Mouse (Mus musculus): ENCODE measurements around the gene Otulin.

The Otulin gene

DNA sequence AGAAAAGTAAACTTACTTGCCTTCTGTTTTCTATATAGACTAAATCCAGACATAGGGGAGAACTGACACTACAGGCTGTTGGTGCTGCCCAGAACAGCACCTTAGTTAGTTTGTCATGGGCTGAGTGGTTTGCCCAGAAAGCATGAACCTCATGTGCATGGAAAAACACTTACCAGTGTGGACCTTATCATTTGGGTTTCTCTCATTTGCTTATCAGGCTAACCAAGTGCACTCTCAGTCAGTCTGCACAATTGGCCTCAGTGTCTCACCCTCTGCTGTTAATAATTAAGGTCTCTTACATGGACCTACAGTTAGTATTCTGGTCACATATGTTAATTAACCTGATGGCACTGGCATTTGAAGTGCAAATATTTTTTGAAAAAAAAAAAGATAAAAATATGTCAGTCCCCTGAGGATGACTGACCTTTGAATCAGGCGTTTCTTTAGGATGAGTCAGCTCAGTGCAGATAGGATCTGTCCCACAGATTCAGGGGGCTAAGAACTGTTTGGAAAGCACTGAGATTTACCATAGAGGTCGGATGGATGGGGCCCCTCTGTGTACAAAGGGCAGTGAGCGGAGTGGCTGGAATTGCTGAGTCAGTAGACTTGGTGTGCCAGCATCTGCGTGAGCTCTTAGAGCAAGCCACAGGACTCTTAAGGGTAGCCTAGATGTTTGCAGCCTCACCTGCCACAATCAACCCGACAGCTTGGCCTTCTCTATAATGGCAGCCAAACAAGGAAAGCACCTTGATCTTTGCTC, 124.2 kb downstream of the Otulin start:
- in situ Hi-C loops (cut with MseI, MboI): no loop called here

DNA sequence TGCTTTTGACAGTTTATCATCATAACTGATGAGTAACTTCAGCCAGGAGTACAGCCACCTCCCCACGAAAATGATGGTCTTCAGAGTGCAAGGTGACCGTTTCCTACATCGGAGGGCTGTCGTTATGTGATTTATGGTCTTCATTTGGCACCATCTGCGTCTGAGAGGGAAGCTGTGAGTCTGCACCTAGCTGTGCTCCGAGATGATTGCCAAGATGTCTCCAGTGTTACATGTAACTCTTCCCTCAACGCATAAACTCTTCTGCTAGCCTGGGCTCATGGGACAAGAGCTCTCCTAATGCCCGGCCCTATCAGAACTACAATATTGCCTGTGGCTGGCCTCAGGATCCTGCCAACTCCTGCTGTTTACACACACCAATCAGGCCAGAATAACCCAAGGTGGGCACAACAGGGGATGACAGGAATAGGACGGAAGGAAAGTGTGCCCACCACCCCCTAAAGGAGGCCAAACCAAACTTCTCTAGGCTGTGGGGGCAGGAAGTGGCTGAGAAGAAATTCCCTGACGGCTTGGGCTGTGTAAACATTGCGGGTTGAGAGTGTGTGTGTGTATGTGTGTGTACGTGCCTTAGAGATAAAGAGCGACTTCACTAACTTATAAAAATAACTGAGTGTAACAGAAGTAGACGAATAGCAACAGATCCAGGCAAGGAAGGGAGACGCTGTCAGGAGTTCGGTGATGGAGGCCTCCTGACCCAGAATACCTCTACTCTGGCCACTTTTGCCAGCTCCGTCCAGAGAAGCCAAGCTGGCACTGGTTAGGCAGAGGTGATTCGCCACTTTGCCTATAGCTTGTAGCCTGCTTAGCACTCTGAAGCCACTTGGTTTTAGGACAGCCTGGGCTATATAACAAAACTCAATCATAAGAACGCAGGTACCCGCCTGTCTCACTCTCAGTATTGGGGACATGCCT, 126.4 kb downstream of the Otulin start:
- in situ Hi-C loops (cut with MseI, MboI): no loop called here

DNA sequence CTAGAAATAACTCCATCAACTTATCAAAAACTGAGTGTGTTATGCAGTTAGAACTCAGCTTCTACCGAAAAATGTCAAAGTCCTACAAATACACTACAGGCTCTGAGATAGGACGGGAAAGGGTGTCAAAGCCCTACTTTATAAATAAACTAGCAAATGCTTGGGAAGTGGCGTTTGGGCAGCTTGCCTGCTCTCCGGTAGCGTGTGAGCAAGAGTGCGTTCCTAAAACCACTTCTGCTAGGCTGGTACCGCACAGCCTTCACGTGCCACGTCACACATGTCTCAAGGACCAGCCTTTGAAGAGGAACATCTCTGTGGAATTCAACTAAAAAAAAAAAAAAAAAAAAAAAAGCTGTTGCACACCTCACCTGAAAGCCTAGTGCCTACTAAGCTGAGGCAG, 127.3 kb downstream of the Otulin start:
- in situ Hi-C loops (cut with MseI, MboI): no loop called here

DNA sequence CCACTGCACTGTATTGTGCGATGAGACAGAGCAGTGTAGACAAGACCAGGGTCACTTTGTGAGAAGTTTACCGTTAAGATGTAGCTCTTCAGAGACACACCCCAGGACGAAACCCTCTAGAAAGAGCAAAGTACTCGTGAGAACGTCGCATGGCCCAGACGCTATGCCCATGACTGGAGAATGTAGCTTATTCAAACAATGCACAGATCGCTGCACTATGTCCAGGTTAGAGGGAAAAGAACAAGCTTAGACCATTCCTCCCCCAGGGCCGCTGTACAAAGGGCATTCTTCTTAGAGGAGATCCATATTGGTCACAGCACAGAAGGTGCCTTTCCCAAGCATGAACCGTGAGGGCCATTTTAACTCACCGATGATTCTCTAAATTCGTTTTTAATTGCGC, 128.2 kb downstream of the Otulin start:
- in situ Hi-C loops (cut with MseI, MboI): no loop called here

DNA sequence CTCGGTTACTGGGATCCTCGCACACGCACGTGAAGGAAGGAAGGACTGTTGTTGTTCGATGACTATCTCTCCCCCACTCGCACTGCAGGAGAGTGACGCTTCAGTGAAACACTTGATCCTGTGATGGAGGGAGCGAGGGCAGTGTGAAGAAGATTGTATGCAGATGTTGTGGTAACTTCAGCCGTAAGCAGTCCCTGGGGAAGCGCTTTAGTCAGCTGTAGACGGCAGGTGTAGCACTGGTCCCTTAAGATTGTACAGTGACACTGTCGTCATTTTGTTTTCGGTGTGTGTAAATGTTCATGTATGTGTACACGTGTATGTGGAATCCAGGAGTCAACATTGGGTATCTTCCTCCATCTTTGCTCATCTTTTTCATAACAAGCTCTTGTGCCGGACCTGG, 130.1 kb downstream of the Otulin start:
- in situ Hi-C loops (cut with MseI, MboI): no loop called here

DNA sequence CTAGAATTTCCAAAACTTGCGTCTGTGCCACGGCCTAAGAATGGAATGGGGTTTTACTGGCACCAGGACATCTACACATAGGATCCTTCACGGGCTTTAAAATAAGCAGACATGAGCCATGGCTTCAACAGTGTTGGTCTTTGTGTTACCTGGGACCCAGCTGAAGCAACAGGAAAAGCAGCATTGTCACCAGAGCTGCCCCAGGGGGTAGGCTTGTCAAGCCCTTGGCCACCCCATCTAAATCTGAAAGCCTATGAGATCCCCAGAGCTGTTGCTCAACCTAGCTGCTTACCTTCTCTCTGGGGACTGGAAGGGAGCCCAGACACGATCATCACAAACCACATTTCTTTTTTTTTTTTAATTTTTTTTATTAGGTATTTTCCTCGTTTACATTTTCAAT, 132.4 kb downstream of the Otulin start:
- in situ Hi-C loops (cut with MseI, MboI): no loop called here

DNA sequence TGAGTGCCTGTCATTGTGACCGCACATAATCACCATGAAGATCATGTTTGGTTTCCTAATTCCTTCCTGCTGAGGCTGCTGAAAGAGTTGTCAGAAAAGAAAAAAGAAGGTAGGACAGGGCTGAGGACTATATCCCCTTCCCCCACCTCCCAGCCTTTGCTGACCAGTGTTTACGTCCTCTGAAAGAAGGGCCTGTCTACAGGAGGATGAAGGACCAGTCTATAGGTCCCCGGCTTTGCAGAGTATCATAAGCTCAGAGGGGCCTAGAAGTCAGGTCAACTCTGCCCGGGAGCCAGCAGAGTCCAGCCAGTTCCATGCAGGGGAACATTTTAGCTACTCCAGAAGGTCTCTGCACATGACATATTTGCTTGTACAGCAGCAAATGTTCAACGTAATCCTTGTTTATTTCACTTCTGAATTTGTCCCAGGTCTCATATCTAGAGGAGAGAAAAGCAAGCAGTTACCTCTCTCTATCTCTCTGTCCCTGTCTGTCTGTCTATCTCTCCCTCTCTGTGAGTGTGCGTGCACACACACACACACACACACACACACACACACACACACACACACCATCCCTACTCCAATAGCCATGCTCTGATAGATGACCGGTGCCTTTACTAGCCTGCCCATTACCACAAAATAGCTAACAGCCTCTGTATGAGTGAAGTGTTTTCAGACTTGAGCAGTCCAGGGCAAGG, 133.0 kb downstream of the Otulin start:
- in situ Hi-C loops (cut with MseI, MboI): no loop called here

DNA sequence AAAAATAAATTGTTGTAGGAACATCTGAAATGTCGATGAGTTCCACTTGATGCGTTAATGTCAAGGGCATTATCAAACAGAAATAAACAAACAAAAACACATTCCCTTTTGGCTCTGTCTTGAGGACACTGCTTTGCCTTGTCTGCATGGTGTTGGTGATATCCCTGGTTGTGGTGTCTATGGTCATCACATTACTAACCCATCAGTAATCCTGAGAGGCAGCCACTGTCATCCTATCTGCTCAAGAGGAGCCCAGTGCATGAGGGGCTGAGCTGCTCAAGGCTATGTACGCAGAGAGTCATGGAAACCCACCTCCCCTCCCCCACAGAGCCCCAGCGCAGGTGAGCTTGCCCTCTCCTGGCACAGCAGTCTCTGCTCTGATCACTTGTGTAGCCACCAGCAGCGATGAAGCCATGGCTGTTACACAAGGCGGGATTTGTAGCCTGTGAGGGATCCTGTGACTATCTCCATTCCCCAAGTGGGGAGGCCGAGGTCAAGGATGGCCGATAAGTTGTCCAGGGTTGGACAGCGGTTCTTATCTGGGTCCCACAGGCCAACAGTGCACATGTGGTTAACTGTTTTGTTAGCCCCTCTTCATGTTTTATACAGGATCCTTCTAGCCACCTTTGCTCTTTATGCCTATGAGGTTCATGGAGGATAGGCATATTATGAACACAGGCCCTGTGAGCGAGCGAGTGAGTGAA, 133.7 kb downstream of the Otulin start:
- in situ Hi-C loops (cut with MseI, MboI): no loop called here

DNA sequence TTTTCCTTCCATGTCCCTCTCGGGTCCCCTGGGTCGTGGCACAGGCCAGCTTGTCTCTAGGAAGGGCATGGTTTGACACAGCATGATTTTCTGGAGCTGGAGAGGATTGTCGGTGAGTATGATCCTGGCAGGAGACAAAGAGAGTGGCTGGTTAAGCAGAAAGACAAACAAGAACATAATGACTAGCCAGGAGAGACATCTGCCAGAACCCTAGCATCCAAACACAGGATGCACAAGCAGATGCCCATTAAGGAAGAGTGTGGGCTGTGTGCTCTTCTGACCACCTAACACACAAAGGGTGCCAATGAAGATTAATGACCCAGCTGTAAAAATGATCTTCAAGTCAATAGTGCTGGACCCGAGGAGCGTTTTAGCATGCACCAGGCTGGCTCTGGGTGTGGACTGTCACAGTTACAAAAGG, 134.5 kb downstream of the Otulin start:
- in situ Hi-C loops (cut with MseI, MboI): no loop called here

DNA sequence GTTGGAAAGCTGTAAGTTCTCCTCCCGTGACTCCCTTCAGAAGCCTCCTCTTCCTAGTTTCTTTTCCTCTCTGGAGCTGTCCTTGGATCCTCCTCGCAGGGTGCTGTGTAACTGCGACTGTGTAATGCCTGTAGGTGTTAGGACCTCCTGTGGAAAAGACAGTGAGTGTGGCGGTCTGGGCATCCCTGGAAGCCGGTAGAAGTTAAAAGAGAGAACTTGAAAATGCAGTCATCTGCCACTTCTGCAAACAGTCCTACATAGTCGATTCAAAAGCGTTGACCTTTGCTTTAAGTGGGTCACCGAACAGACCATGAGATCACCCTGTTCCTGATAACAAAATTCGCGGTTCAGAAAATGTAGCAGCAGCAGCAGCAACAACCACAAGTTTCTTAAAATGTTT, 137.0 kb downstream of the Otulin start:
- in situ Hi-C loops (cut with MseI, MboI): no loop called here

DNA sequence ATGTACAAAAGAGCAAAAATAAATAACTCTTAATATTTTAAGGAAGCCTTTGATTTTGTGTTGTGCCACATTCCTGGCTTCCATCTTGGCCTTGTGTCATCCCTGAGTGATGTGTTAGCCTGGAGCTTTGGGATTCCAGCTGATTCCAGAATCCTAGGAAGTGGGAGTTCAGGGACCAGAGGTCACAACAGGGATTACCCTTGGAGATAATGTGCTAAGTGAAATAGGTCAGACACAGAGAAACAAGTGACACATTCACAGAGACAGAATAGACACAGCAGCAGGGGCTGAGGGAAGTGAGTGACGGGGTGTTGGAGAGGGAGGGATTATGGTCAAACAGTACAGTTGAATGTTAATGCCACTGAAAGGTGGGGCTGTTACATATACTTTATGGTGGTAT, 137.8 kb downstream of the Otulin start:
- in situ Hi-C loops (cut with MseI, MboI): no loop called here

Measured in mouse trophoblast stem cell (cell line).